Comparison of ENCODE assay signal across 22 mouse cellular contexts in genomic region chr2:128771750-128772338, GRCm38 (mm10). TPM values are rescaled to one million over a fixed set of nuclear protein-coding genes. Genes with fewer than 3 reads are reported as not detected.
A peak's percentile ranks its signal among the peaks of the same experiment; 100 is the strongest.
DNase-seq lines count a peak whose midpoint lies in the region; ATAC-seq and TF ChIP-seq lines count a peak whose summit lies in the region.
"Had no signal": no experiment of that assay in that cellular context is flagged by ENCODE, and none has a peak within 500 bp of the region (broad histone marks: within the 10 kb centered on the region; RNA-seq: fewer than 3 reads in every experiment).

No protein-coding gene starts in this region.

- ATAC-seq in liver, postnatal 0 days = no peak
- ATAC-seq: activated CD4-positive, CD25-positive, alpha-beta regulatory T cell, adult 4 months; intestine, postnatal 0 days; midbrain, embryonic 15.5 days had no signal

- DNase-seq in cerebellum, postnatal 14 days = peak; percentile 70 to 74
- DNase-seq in cerebellum, adult 9-11 months = no peak
- peak; percentile 27 for DNase-seq in kidney, adult 2 months
- no peak for DNase-seq in kidney, postnatal 4 days
- peak; percentile 51 for DNase-seq in 3T3-L1 (ENCODE audit: low read depth, low spot score)
- no peak for DNase-seq in liver, postnatal 0 days
- DNase-seq: adrenal gland, adult 8-10 months; cerebellum, adult 9-10 months; heart, postnatal 10 days; thymus, adult 18-20 months; thymus, postnatal 4 days had no signal

- H3K27ac ChIP-seq in kidney, adult 2 months (ENCODE audit: insufficient read depth, low read depth, low read length) = no peak overlapping the region
- H3K27ac ChIP-seq in bone marrow macrophage, adult 2 months (ENCODE audit: insufficient read depth, low read depth, low read length) = peak overlapping the region; percentile 37; the same call in 1 of the 2 replicates
- H3K27ac ChIP-seq in liver, postnatal 0 days (ENCODE audit: low read depth) = no peak overlapping the region
- H3K27ac ChIP-seq: hindbrain, embryonic 10.5 days; kidney, postnatal 0 days; limb, embryonic 15.5 days; liver, embryonic 14.5 days; lung, embryonic 15.5 days; macrophage; midbrain, embryonic 15.5 days had no signal

- no peak overlapping the region for H3K4me2 ChIP-seq in liver, postnatal 0 days (ENCODE audit: low read depth, low read length)
- H3K4me2 ChIP-seq: heart, embryonic 12.5 days; limb, embryonic 15.5 days; lung, embryonic 15.5 days; midbrain, embryonic 15.5 days had no signal

- H3K9me3 ChIP-seq in liver, postnatal 0 days (ENCODE audit: low read length) = no peaks in the 10 kb centered on the region
- H3K9me3 ChIP-seq: heart, embryonic 12.5 days; hindbrain, embryonic 10.5 days; limb, embryonic 15.5 days; lung, embryonic 15.5 days; midbrain, embryonic 15.5 days had no signal

- H3K9ac ChIP-seq in liver, postnatal 0 days (replicated peaks) = no peak overlapping the region
- H3K9ac ChIP-seq: heart, embryonic 12.5 days; limb, embryonic 15.5 days; liver, embryonic 14.5 days; lung, embryonic 15.5 days; midbrain, embryonic 15.5 days had no signal

- H3K36me3 ChIP-seq in kidney, adult 2 months (ENCODE audit: control insufficient read depth, insufficient read depth, low read length) = peaks cover 2% of the 10 kb centered on the region
- 0 out of 2 replicates have a peak, but pooled peaks cover 6% of the 10 kb centered on the region for H3K36me3 ChIP-seq in liver, postnatal 0 days (replicated peaks; ENCODE audit: insufficient read depth, low read length)
- H3K36me3 ChIP-seq: lung, embryonic 15.5 days; midbrain, embryonic 15.5 days had no signal

- no peak for TF ChIP-seq EP300 in liver, postnatal 0 days (IDR thresholded peaks at IDR 0.05; ENCODE audit: low read depth)

- H3K4me3 ChIP-seq in kidney, adult 2 months (ENCODE audit: insufficient read depth, low read depth, low read length) = no peak overlapping the region
- H3K4me3 ChIP-seq in bone marrow macrophage, adult 2 months (ENCODE audit: insufficient read depth, low read length) = no peak overlapping the region
- no peak overlapping the region for H3K4me3 ChIP-seq in liver, postnatal 0 days (ENCODE audit: low read depth, low read length)
- H3K4me3 ChIP-seq: heart, embryonic 12.5 days; hindbrain, embryonic 10.5 days; limb, embryonic 15.5 days; lung, embryonic 15.5 days; midbrain, embryonic 15.5 days had no signal

- H3K4me1 ChIP-seq in kidney, adult 2 months (ENCODE audit: control insufficient read depth, insufficient read depth, low read length) = no peaks in the 10 kb centered on the region; the same call in 1 of the 2 replicates
- peaks cover 18% of the 10 kb centered on the region for H3K4me1 ChIP-seq in bone marrow macrophage, adult 2 months (ENCODE audit: control insufficient read depth, insufficient read depth, low read length)
- no peaks in the 10 kb centered on the region for H3K4me1 ChIP-seq in liver, postnatal 0 days (ENCODE audit: insufficient read depth)
- H3K4me1 ChIP-seq: heart, embryonic 12.5 days; limb, embryonic 15.5 days; lung, embryonic 15.5 days; midbrain, embryonic 15.5 days had no signal

- WGBS in kidney, adult 2 months = 80% methylated on average over 7 of the region's 7 CpGs
- 81% methylated on average over 7 of the region's 7 CpGs for WGBS in liver, postnatal 0 days (ENCODE audit: insufficient replicate concordance)

- no peak for TF ChIP-seq POLR2A in kidney, adult 2 months (IDR thresholded peaks at IDR 0.05; ENCODE audit: low read depth, low read length)
- TF ChIP-seq POLR2A in bone marrow macrophage, adult 2 months (IDR thresholded peaks at IDR 0.05; ENCODE audit: borderline replicate concordance, low read depth, low read length) = no peak

- TF ChIP-seq CTCF in kidney, adult 2 months (conservative IDR thresholded peaks at IDR 0.05; ENCODE audit: insufficient read depth, insufficient read length, low read depth, low read length) = no peak
- TF ChIP-seq CTCF in bone marrow macrophage, adult 2 months (IDR thresholded peaks at IDR 0.05; ENCODE audit: low read depth, low read length) = no peak
- TF ChIP-seq CTCF in liver, postnatal 0 days (IDR thresholded peaks at IDR 0.05; ENCODE audit: low read depth) = no peak

- no peaks in the 10 kb centered on the region for H3K27me3 ChIP-seq in kidney, adult 2 months (replicated peaks; ENCODE audit: control insufficient read depth, insufficient read depth, low read length)
- no peaks in the 10 kb centered on the region for H3K27me3 ChIP-seq in liver, postnatal 0 days (ENCODE audit: insufficient read depth, low read length)
- H3K27me3 ChIP-seq: heart, embryonic 12.5 days; limb, embryonic 15.5 days; lung, embryonic 15.5 days; midbrain, embryonic 15.5 days had no signal

RNA-seq across cellular contexts. Expression of gene Tmem87b, which starts 46.1 kb away (rescaled TPM):
- 13.8 and 14.1 TPM in 2 replicates for polyA plus RNA-seq in kidney, adult 2 months (2012; rRNA removed)
- polyA plus RNA-seq in bone marrow macrophage, adult 2 months (2012; ENCODE audit: insufficient read depth, insufficient read length, missing spikeins) = 57.6 and 61.0 TPM in 2 replicates
- polyA plus RNA-seq in liver, postnatal 0 days (2015; fragmentation: Nextera tagmentation; extraction: Ambion mirVana) = 15.7 and 17.5 TPM in 2 replicates

Comparison
In these comparisons a context has a peak if more than half of its experiments do, and no peak if none do; other contexts are left out.
1. DNase-seq: peak in cerebellum, postnatal 14 days (2 of 2), kidney, adult 2 months (single experiment) and 3T3-L1 (single experiment); none in cerebellum, adult 9-11 months (single experiment), kidney, postnatal 4 days (0 of 2) and liver, postnatal 0 days (single experiment).